Mouse (Mus musculus) hindbrain, embryonic 10.5 days (tissue): ENCODE measurements around the gene Tbr1. TPM values are rescaled to one million over a fixed set of nuclear protein-coding genes. Genes with fewer than 3 reads are reported as not detected.

Experiments used
- DNase-seq: peaks from one replicate; pipeline ENCODE4 v3.0.0-alpha.2; 2017; ENCODE audit warnings: low spot score
- H3K27ac ChIP-seq: fragments of 300-500 bp; sonication (generic); 2 replicates; pipeline ENCODE4 v1.5.1; 2016; ENCODE audit warnings: mild to moderate bottlenecking, moderate library complexity
- H3K27me3 ChIP-seq: fragments of 300-500 bp; sonication (generic); 2 replicates; pipeline ENCODE4 v1.6.1; 2016; ENCODE audit warnings: mild to moderate bottlenecking; ENCODE audit not compliant: poor library complexity, insufficient read depth, severe bottlenecking
- H3K36me3 ChIP-seq: fragments of 300-500 bp; sonication (generic); 2 replicates; pipeline ENCODE4 v1.6.1; 2016; ENCODE audit warnings: mild to moderate bottlenecking, moderate library complexity
- H3K4me1 ChIP-seq: fragments of 300-500 bp; sonication (generic); replicated peaks from 2 replicates; pipeline ENCODE4 v1.6.1; 2016; ENCODE audit warnings: mild to moderate bottlenecking
- H3K4me3 ChIP-seq: fragments of 300-500 bp; sonication (generic); 2 replicates; pipeline ENCODE4 v1.5.1; 2016; ENCODE audit warnings: mild to moderate bottlenecking, moderate library complexity
- H3K9me3 ChIP-seq: fragments of 300-500 bp; sonication (generic); 2 replicates; pipeline ENCODE4 v1.6.1; 2016; ENCODE audit warnings: mild to moderate bottlenecking, moderate library complexity
- WGBS: fragments of 180-500 bp; shearing (Covaris S2); methylation state at CpG from one replicate; pipeline ENCODE4 v1.1.7; 2016; 5-methylcytosine and 5-hydroxymethylcytosine counted together
- polyA plus RNA-seq: library from polyadenylated mRNA; unstranded; fragments of >200 nt; fragmentation: Nextera tagmentation; extraction: Ambion mirVana; gene quantifications from 2 replicates; pipeline ENCODE4 v1.2.1, GENCODE M21; 2016

Tbr1 gene
- polyA plus RNA-seq, result 0.30 TPM in 1 of 2 replicates, not detected in the other

GRCm38 (mm10) chr2:61802656-61803251 is at the start of gene Tbr1:
Gene Tbr1, plus strand, starts transcription at chr2:61802930.
- peaks cover 6% of the 10 kb centered on the region for H3K36me3 ChIP-seq
- H3K4me3 ChIP-seq, result no peak within 1 kb of the TSS

GRCm38 (mm10) chr2:61754989-61755388 is 47.7 kb upstream of the Tbr1 start:
- H3K27me3 ChIP-seq, result no peaks in the 10 kb centered on the region
- H3K36me3 ChIP-seq, result no peaks in the 10 kb centered on the region
- H3K4me1 ChIP-seq, result no peaks in the 10 kb centered on the region
- H3K9me3 ChIP-seq, result no peaks in the 10 kb centered on the region
- DNase-seq, result no peak
- H3K27ac ChIP-seq, result no peak overlapping the region
- no peak overlapping the region for H3K4me3 ChIP-seq

More at GRCm38 (mm10) chr2:61802656-61803251, at the start of gene Tbr1:
- Histone ChIP-seq H3K9me3 (no peaks in the 10 kb centered on the region), H3K27ac (no peak within 1 kb of the TSS), H3K4me1 (peaks cover 19% of the 10 kb centered on the region), H3K27me3 (peaks cover 71% of the 10 kb centered on the region)
- peak; percentile 53 for DNase-seq
- 2% methylated on average over 11 of the region's 11 CpGs for WGBS

- 90% methylated on average over 5 of the region's 5 CpGs for WGBS
- no peak for DNase-seq
- Histone ChIP-seq H3K27me3 (no peaks in the 10 kb centered on the region), H3K4me1 (no peaks in the 10 kb centered on the region), H3K36me3 (peaks cover 9% of the 10 kb centered on the region), H3K9me3 (no peaks in the 10 kb centered on the region), H3K4me3 (no peak overlapping the region), H3K27ac (no peak overlapping the region)
These were observed 43.4 kb upstream of the Tbr1 start for GRCm38 (mm10) chr2:61759234-61759855.

- H3K4me1 ChIP-seq, result no peaks in the 10 kb centered on the region
- H3K27me3 ChIP-seq, result no peaks in the 10 kb centered on the region
- 91% methylated on average over 3 of the region's 3 CpGs for WGBS
- no peak for DNase-seq
- peaks cover 15% of the 10 kb centered on the region for H3K36me3 ChIP-seq
- no peak overlapping the region for H3K4me3 ChIP-seq
- no peaks in the 10 kb centered on the region for H3K9me3 ChIP-seq
- H3K27ac ChIP-seq, result no peak overlapping the region
These were observed 42.7 kb upstream of the Tbr1 start for GRCm38 (mm10) chr2:61760044-61760443.

GRCm38 (mm10) chr2:61764470-61765105 is 38.1 kb upstream of the Tbr1 start:
- no peak for DNase-seq
- Histone ChIP-seq H3K27me3 (no peaks in the 10 kb centered on the region), H3K9me3 (no peaks in the 10 kb centered on the region), H3K4me1 (no peaks in the 10 kb centered on the region), H3K27ac (no peak overlapping the region), H3K4me3 (no peak overlapping the region), H3K36me3 (peaks cover 15% of the 10 kb centered on the region)
- 87% methylated on average over 6 of the region's 6 CpGs for WGBS

- Histone ChIP-seq H3K4me1 (no peaks in the 10 kb centered on the region), H3K27me3 (no peaks in the 10 kb centered on the region), H3K36me3 (peaks cover 15% of the 10 kb centered on the region), H3K27ac (no peak overlapping the region), H3K9me3 (no peaks in the 10 kb centered on the region), H3K4me3 (no peak overlapping the region)
- no peak for DNase-seq
- 72% methylated on average over 4 of the region's 4 CpGs for WGBS
These were observed 37.2 kb upstream of the Tbr1 start for GRCm38 (mm10) chr2:61765526-61765925.

GRCm38 (mm10) chr2:61780794-61781193 is 21.9 kb upstream of the Tbr1 start:
- no peak for DNase-seq
- Histone ChIP-seq H3K27me3 (no peaks in the 10 kb centered on the region), H3K4me1 (no peaks in the 10 kb centered on the region), H3K9me3 (no peaks in the 10 kb centered on the region), H3K36me3 (peaks cover 38% of the 10 kb centered on the region), H3K27ac (no peak overlapping the region), H3K4me3 (no peak overlapping the region)

GRCm38 (mm10) chr2:61794960-61795359 is 7.8 kb upstream of the Tbr1 start:
- no peaks in the 10 kb centered on the region for H3K4me1 ChIP-seq
- H3K27me3 ChIP-seq, result no peaks in the 10 kb centered on the region
- H3K36me3 ChIP-seq, result peaks cover 3% of the 10 kb centered on the region
- H3K27ac ChIP-seq, result no peak overlapping the region
- DNase-seq, result no peak
- H3K9me3 ChIP-seq, result no peaks in the 10 kb centered on the region
- no peak overlapping the region for H3K4me3 ChIP-seq
- 86% methylated on average over 5 of the region's 5 CpGs for WGBS

GRCm38 (mm10) chr2:61798048-61798447 is 4.7 kb upstream of the Tbr1 start:
- WGBS, result 96% methylated on average over 1 of the region's 1 CpGs
- H3K4me3 ChIP-seq, result no peak overlapping the region
- H3K4me1 ChIP-seq, result peaks cover 6% of the 10 kb centered on the region; the same call in 1 of the 2 replicates
- no peak overlapping the region for H3K27ac ChIP-seq
- DNase-seq, result no peak
- no peaks in the 10 kb centered on the region for H3K9me3 ChIP-seq
- H3K36me3 ChIP-seq, result peaks cover 6% of the 10 kb centered on the region
- H3K27me3 ChIP-seq, result peaks cover 23% of the 10 kb centered on the region

- WGBS, result 1% methylated on average over 29 of the region's 29 CpGs
- Histone ChIP-seq H3K27me3 (peaks cover 80% of the 10 kb centered on the region), H3K27ac (no peak overlapping the region), H3K9me3 (no peaks in the 10 kb centered on the region), H3K4me1 (peaks cover 19% of the 10 kb centered on the region), H3K4me3 (no peak overlapping the region), H3K36me3 (peaks cover 6% of the 10 kb centered on the region)
- DNase-seq, result peak; percentile 25
These were observed 975 bp downstream of the Tbr1 start for GRCm38 (mm10) chr2:61803443-61804367.

- Histone ChIP-seq H3K27me3 (peaks cover 87% of the 10 kb centered on the region), H3K4me3 (no peak overlapping the region), H3K9me3 (no peaks in the 10 kb centered on the region), H3K36me3 (peaks cover 6% of the 10 kb centered on the region), H3K27ac (no peak overlapping the region), H3K4me1 (peaks cover 19% of the 10 kb centered on the region)
- WGBS, result 3% methylated on average over 10 of the region's 10 CpGs
- no peak for DNase-seq
These were observed 1.7 kb downstream of the Tbr1 start for GRCm38 (mm10) chr2:61804382-61804840.

- WGBS, result under 1% methylated on average over 39 of the region's 39 CpGs
- peak; percentile 63 for DNase-seq
- no peak overlapping the region for H3K27ac ChIP-seq
- peak overlapping the region; percentile 29 for H3K4me3 ChIP-seq
- H3K4me1 ChIP-seq, result peaks cover 19% of the 10 kb centered on the region
- H3K9me3 ChIP-seq, result no peaks in the 10 kb centered on the region
- peaks cover 4% of the 10 kb centered on the region for H3K36me3 ChIP-seq
- peaks cover 93% of the 10 kb centered on the region for H3K27me3 ChIP-seq
These were observed 2.3 kb downstream of the Tbr1 start for GRCm38 (mm10) chr2:61804841-61805540.
